Mouse (Mus musculus) thymus, adult 2 months (tissue): ENCODE data around the gene Cltb.

Experiments used
- CTCF ChIP-seq: fragments of 200-500 bp; IDR thresholded peaks from 2 replicates; pipeline ENCODE4 v1.5.1; 2012; ENCODE audit warnings: mild to moderate bottlenecking, control low read depth, low read length, moderate library complexity, borderline replicate concordance; ENCODE audit not compliant: control insufficient read depth, poor library complexity, insufficient read depth; ENCODE audit errors: extremely low read depth
- POLR2A ChIP-seq: fragments of 200-500 bp; IDR thresholded peaks from 2 replicates; pipeline ENCODE4 v1.6.1; 2012; ENCODE audit warnings: mild to moderate bottlenecking, low read length, control low read depth, moderate library complexity; ENCODE audit not compliant: control insufficient read depth, poor library complexity, insufficient read depth; ENCODE audit errors: extremely low read depth

DNA sequence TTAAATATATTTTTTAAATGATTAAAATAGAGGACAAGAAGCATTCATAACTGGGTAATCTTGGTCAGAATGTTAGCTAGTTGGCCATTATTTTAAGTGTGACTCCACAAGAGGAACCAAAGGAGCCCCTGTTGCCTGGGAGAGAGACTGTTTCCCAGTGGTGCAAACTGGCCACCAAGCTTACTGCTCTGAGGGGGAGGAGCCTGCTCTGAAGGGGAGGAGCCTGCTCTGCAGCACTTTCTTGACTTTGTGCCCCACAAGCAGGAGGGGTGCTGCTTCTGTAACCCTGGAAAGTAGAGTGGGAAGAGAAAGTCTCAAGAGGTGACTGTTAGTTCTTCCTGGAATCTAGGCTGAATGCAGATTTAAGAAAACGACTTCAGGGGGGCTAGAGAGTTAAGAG lies 41.9 kb downstream of the Cltb start:
- TF ChIP-seq POLR2A (no peak), CTCF (no peak)
